Mouse (Mus musculus): ENCODE data around the gene Myt1l.

Myt1l gene

GRCm38 (mm10) chr12:29712795-29713721 is 184.9 kb downstream of the Myt1l start:
- in situ Hi-C loops (cut with MseI, MboI), result no loop called here

- in situ Hi-C loops (cut with MseI, MboI), result no loop called here
Measured at GRCm38 (mm10) chr12:29723722-29724338, 195.6 kb downstream of the Myt1l start.

GRCm38 (mm10) chr12:29728294-29728693 is 200.1 kb downstream of the Myt1l start:
- in situ Hi-C loops (cut with MseI, MboI), result no loop called here

DNA sequence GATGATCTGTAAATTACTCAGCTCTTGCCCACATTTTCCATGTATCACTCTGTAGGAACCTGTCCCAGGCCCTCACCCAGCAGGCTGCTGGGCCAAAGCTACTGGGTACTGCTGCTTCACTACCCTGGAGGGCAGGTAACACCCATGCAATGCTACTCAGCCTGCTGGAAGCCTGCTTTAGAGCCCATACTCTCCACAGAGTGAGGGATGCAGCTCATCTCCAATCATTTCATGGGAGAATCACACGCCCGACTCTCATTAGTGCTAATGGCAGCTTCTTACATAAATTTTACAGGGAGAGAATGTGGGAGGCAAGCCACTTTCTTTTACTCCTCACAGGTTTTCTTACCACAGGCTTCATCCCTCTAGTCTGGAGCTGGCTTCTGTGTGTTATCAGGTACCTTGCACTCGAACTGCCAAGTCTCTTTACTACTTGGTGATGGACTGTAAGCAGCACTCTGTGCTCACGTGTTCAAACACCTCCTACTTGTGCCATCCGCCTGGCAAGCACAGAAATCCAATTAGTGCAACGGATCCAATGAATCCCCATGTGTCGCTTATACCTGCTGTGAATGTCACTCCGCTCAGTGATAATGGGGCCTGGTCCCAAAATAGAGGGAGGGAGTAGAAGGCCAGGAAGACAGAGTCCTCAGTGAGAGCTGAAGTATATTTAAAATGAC is 212.3 kb downstream of the Myt1l start:
- in situ Hi-C loops (cut with MseI, MboI), result no loop called here

GRCm38 (mm10) chr12:29741181-29741580 is 213.0 kb downstream of the Myt1l start:
- in situ Hi-C loops (cut with MseI, MboI), result no loop called here

DNA sequence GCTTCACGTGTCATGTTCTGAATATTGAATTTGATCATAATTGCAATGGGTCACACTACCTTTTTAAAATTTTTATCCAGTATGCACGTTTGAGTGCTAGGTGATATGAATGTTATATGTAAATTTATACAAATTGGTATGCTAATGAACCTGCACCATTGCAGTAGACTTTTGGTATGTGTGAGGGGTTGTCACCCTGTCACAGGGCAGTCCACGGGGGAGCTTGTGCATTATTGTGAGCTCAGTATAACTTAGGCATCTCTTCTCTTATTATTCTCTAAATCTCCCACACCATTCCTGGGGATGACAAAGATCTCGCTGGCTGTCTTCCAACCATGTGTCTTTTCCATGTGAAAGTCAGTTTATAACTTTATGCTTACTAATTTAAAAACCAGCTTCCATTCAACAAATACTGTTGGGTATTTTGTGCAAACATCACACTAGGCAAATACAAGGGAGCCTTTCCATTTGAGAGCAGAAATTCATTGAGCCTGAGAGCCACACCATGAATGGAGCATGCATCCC is 222.5 kb downstream of the Myt1l start:
- in situ Hi-C loops (cut with MseI, MboI), result no loop called here

DNA sequence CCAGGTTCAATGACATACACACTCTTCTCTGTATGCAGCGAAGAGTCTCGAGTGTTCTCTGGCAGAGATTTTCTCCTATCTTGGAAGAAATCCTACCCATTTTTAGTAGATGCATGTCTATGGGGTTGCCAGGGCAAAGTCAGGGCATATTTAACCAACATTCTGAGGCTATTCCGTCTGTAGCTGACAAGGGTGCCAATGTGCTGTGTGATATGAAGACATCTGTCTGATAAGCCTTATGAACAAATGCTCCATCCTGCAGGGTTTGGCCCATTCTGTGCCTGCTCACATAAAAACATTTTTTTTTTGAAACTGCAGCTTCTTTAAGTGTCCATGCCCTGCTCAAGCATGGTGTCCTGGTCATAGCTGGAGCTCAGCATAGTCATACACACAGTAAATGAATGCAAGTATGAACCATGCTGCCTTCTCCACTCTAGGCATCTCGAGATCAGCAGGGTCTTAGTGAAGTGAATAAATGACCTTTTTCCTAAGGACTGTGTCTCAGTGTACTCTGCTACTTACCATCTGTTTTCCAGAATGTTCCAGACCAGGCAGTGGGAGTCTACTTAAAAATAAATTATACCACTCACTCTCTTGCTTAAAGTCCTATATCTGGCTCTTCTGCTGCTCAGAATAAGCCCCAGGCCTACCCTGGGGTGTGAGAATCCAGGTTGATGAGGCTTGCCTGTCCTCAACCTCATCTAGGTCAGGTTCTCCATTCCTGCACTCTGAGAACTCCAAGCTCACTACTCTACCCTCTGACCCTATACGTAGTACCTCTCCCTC is 227.1 kb downstream of the Myt1l start:
- in situ Hi-C loops (cut with MseI, MboI), result no loop called here

GRCm38 (mm10) chr12:29755872-29756265 is 227.7 kb downstream of the Myt1l start:
- in situ Hi-C loops (cut with MseI, MboI), result no loop called here

- in situ Hi-C loops (cut with MseI, MboI), result no loop called here
Measured at GRCm38 (mm10) chr12:29760611-29761010, 232.4 kb downstream of the Myt1l start.

DNA sequence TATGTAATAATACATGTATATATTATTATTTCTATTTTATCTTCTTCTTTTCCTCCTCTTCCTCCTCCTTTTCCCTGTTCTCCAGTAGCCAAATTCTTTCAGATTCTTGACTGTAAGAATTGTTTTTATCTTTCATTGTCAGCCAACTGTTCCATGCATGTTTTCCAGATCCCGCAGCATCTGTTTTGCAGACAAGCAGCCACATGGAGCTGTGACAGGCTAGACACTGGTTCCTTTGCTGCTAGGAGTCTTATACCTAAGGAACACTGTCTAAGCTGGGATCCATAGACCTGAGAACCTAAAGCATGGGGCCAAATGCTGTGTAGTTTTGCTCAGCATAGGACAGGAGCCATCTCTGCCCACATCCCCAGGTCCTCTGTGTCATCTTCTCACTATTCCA is 238.0 kb downstream of the Myt1l start:
- in situ Hi-C loops (cut with MseI, MboI), result no loop called here

GRCm38 (mm10) chr12:29771791-29772190 is 243.6 kb downstream of the Myt1l start:
- in situ Hi-C loops (cut with MseI, MboI), result no loop called here

DNA sequence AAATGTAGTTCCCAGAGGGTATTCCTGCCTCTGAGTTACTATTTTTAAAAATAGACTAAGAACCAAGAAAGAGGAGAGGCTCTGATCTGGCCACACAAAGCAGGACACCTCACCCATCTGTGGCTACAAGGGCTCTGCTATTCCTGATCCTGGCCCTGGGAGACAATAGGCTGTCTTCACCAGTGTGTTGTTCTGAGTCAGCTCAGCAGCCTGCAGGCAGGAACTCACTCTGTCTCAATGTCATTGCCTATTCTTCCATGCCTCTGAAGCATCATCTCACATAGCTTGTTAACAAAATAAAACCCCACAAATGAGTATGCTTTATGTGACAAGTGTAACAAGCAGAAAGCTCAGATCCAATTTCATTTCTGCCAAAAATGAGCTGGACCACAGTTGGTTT is 244.2 kb downstream of the Myt1l start:
- in situ Hi-C loops (cut with MseI, MboI), result no loop called here

- in situ Hi-C loops (cut with MseI, MboI), result no loop called here
Measured at GRCm38 (mm10) chr12:29778901-29779300, 250.7 kb downstream of the Myt1l start.

DNA sequence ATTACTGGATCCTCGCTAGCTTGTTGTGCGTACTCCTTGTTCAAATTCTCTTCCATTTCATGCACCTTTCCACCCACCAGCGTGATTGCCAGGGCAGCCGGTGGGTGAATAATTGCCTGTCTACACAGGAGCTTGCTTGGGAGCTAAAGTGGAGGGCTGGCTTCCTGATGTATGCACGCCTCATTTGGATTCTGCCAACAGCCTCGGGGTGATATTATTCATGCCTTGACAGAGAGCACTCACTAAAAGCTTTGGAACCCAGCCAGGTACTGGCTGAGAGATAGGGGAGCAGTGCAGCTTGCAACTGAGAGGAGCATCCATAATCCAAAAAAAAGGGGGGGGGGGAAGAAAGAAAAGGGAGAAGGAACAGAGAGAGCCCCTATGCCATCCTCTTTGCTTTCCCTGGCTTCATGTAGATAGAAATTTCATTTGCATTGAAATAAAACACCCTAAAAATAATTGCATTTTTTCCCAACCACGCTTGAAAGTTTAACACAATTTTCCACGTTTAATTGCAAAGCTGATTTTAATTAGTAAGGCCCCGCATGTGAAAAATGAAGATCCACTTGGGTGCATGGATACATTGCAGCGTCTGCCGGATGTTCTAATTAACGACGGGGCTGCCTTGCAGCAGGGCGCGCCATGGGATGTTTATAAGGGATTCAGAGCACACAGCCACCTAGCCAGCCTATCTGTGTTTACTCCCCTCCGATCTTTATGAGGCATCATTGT is 261.3 kb downstream of the Myt1l start:
- in situ Hi-C loops (cut with MseI, MboI), result no loop called here

DNA sequence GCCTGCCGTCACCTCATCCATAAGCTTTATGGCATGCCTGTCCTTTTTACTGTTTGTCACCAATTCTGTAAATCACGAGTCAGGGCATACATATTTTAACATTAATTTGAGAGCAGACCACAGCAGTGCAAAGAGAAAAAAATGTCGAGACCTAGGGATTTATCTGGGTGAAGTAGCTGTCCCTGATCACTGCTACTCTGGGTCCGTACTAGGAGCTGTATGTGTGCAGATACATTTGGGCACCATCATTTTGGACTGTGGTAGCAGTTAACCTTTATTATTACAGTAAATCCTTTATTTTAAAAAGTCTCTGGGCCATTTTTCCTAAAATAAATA is 261.8 kb downstream of the Myt1l start:
- in situ Hi-C loops (cut with MseI, MboI), result no loop called here

- in situ Hi-C loops (cut with MseI, MboI), result no loop called here
Measured at GRCm38 (mm10) chr12:29792998-29793397, 264.8 kb downstream of the Myt1l start.

GRCm38 (mm10) chr12:29795107-29795673 is 267.0 kb downstream of the Myt1l start:
- in situ Hi-C loops (cut with MseI, MboI), result no loop called here

DNA sequence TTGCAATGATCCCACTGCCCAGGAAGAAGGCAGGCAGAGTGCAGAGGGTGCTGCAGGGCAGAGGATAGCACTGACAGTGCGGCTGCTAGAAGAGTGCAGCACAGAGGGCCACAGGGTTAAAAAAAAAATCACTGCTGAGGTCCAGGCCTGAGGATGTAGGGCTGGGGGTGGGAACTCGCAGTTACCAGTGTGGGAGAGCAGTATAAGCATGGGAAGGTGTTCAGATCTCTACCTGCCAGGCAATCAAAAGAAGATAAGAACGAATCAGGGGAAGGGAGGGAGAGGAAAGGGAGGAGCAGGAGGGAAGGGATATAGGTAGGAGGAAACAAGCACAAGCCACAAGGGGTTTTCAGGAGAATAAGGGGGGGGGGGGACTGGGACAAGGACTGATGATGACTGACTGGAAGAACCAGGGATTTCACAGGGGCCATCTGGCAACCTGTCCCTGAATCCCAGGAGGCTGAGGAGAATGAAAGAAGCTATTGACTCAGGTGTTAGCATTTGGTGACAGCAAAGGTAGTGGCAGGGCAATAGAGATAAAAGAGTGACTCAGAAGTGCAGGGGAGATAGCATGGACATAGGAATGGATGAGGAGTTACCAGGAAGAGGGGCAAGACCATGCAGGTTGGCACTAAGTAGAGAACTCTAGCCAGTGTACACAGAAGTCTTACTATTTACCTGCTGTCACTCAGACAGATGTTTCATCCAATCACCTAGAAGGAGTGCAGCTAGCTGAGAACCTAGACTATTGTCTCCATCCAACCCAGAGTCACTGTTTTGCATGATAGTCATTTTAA is 270.6 kb downstream of the Myt1l start:
- in situ Hi-C loops (cut with MseI, MboI), result no loop called here

GRCm38 (mm10) chr12:29806415-29806814 is 278.2 kb downstream of the Myt1l start:
- in situ Hi-C loops (cut with MseI, MboI), result no loop called here

Measured in mouse trophoblast stem cell (cell line).